Mouse (Mus musculus) cerebellum, adult 11 months (tissue): Measurements from ENCODE around the gene Nmrk2.
"Not testable (repeated sequence)": the region's sequence is repeated elsewhere in the genome, so short reads cannot be mapped to it uniquely, and the experiment has no call there.

Source experiments
- DNase-seq: peaks from one replicate; pipeline ENCODE4 v3.0.0; 2022

Nmrk2 gene

GRCm38 (mm10) chr10:81201807-81202758 is at the start of gene Nmrk2:
Gene Nmrk2 (minus strand): TSS chr10:81202051.
- DNase-seq, result no peak

- no peak for DNase-seq
These were observed 47.6 kb upstream of the Nmrk2 start for GRCm38 (mm10) chr10:81249442-81249841.

GRCm38 (mm10) chr10:81247804-81248203 is 46.0 kb upstream of the Nmrk2 start:
- no peak for DNase-seq

GRCm38 (mm10) chr10:81245166-81245565 is 43.3 kb upstream of the Nmrk2 start:
- no peak for DNase-seq

- peak; percentile 81 for DNase-seq
These were observed 42.7 kb upstream of the Nmrk2 start for GRCm38 (mm10) chr10:81244595-81244994.

GRCm38 (mm10) chr10:81244146-81244545 is 42.3 kb upstream of the Nmrk2 start:
- no peak for DNase-seq

- no peak for DNase-seq
These were observed 40.2 kb upstream of the Nmrk2 start for GRCm38 (mm10) chr10:81242021-81242420.

- DNase-seq, result no peak
These were observed 39.0 kb upstream of the Nmrk2 start for GRCm38 (mm10) chr10:81240876-81241275.

- no peak for DNase-seq
These were observed 36.8 kb upstream of the Nmrk2 start for GRCm38 (mm10) chr10:81238618-81239017.

- DNase-seq, result no peak
These were observed 34.8 kb upstream of the Nmrk2 start for GRCm38 (mm10) chr10:81236471-81237268.

GRCm38 (mm10) chr10:81234206-81234605 is 32.4 kb upstream of the Nmrk2 start:
- no peak for DNase-seq

- no peak for DNase-seq
These were observed 31.4 kb upstream of the Nmrk2 start for GRCm38 (mm10) chr10:81233226-81233585.

GRCm38 (mm10) chr10:81232580-81233225 is 30.9 kb upstream of the Nmrk2 start, which contains the start of gene Zfr2:
Gene Zfr2 (plus strand): TSS chr10:81233155.
- DNase-seq, result peak; percentile 96

- no peak for DNase-seq
These were observed 29.6 kb upstream of the Nmrk2 start for GRCm38 (mm10) chr10:81231436-81231835.

GRCm38 (mm10) chr10:81230438-81231332 is 28.8 kb upstream of the Nmrk2 start, which contains the start of gene Atcay:
Gene Atcay (minus strand): TSS chr10:81230833.
- peak; percentile 80 for DNase-seq

GRCm38 (mm10) chr10:81229735-81230437 is 28.0 kb upstream of the Nmrk2 start:
- DNase-seq, result no peak

GRCm38 (mm10) chr10:81223731-81224130 is 21.9 kb upstream of the Nmrk2 start:
- not testable (repeated sequence) for DNase-seq

- DNase-seq, result no peak
These were observed 19.7 kb upstream of the Nmrk2 start for GRCm38 (mm10) chr10:81221402-81222015.

GRCm38 (mm10) chr10:81217964-81218363 is 16.1 kb upstream of the Nmrk2 start:
- DNase-seq, result peak; percentile 64

GRCm38 (mm10) chr10:81217267-81217666 is 15.4 kb upstream of the Nmrk2 start:
- DNase-seq, result not testable (repeated sequence)

GRCm38 (mm10) chr10:81216810-81217209 is 15.0 kb upstream of the Nmrk2 start:
- no peak for DNase-seq
